Mouse (Mus musculus): ENCODE results near the gene Aars2. TPM values are rescaled to one million over a fixed set of nuclear protein-coding genes. Genes with fewer than 3 reads are reported as not detected.
A peak's percentile ranks its signal among the peaks of the same experiment; 100 is the strongest.

Aars2 gene
- polyA plus RNA-seq, 1 experiment: 70.9 TPM

GRCm38 (mm10) chr17:45557246-45557824 lies 50.7 kb downstream of the Aars2 start:
- Histone ChIP-seq H3K27ac (ENCODE audit: control insufficient read depth, insufficient read depth, low read length) (peak overlapping the region; percentile 91), H3K4me1 (replicated peaks; ENCODE audit: control insufficient read depth, insufficient read depth, low read length) (peaks cover 30% of the 10 kb centered on the region), H3K27me3 (ENCODE audit: control insufficient read depth, insufficient read depth, low read length) (no peaks in the 10 kb centered on the region), H3K36me3 (ENCODE audit: control insufficient read depth, insufficient read depth, low read length) (0 out of 2 replicates have a peak, but pooled peaks cover 12% of the 10 kb centered on the region), H3K4me3 (ENCODE audit: control insufficient read depth, insufficient read depth, low read length) (peak overlapping the region; percentile 97)
- TF ChIP-seq CTCF (IDR thresholded peaks at IDR 0.05; ENCODE audit: borderline replicate concordance, control insufficient read depth, extremely low read depth, insufficient read depth, low read length, poor library complexity) (0 out of 2 replicates have a peak, but pooled peaks have one; percentile 11), POLR2A (IDR thresholded peaks at IDR 0.05; ENCODE audit: control insufficient read depth, extremely low read depth, insufficient read depth, low read length, poor library complexity) (no peak)
- DNase-seq: peak; percentile 36
- WGBS: 8% methylated on average over 7 of the region's 7 CpGs

- Histone ChIP-seq H3K27ac (ENCODE audit: control insufficient read depth, insufficient read depth, low read length) (peak overlapping the region; percentile 91), H3K4me1 (replicated peaks; ENCODE audit: control insufficient read depth, insufficient read depth, low read length) (peaks cover 32% of the 10 kb centered on the region), H3K27me3 (ENCODE audit: control insufficient read depth, insufficient read depth, low read length) (no peaks in the 10 kb centered on the region), H3K36me3 (ENCODE audit: control insufficient read depth, insufficient read depth, low read length) (0 out of 2 replicates have a peak, but pooled peaks cover 12% of the 10 kb centered on the region), H3K4me3 (ENCODE audit: control insufficient read depth, insufficient read depth, low read length) (peak overlapping the region; percentile 97)
- TF ChIP-seq POLR2A (IDR thresholded peaks at IDR 0.05; ENCODE audit: control insufficient read depth, extremely low read depth, insufficient read depth, low read length, poor library complexity) (peak; percentile 39; the same call in 1 of the 2 replicates), CTCF (IDR thresholded peaks at IDR 0.05; ENCODE audit: borderline replicate concordance, control insufficient read depth, extremely low read depth, insufficient read depth, low read length, poor library complexity) (no peak)
- DNase-seq: peak; percentile 56
- 5% methylated on average over 16 of the region's 16 CpGs for WGBS
Measured at GRCm38 (mm10) chr17:45557998-45558862, 51.6 kb downstream of the Aars2 start.

DNA sequence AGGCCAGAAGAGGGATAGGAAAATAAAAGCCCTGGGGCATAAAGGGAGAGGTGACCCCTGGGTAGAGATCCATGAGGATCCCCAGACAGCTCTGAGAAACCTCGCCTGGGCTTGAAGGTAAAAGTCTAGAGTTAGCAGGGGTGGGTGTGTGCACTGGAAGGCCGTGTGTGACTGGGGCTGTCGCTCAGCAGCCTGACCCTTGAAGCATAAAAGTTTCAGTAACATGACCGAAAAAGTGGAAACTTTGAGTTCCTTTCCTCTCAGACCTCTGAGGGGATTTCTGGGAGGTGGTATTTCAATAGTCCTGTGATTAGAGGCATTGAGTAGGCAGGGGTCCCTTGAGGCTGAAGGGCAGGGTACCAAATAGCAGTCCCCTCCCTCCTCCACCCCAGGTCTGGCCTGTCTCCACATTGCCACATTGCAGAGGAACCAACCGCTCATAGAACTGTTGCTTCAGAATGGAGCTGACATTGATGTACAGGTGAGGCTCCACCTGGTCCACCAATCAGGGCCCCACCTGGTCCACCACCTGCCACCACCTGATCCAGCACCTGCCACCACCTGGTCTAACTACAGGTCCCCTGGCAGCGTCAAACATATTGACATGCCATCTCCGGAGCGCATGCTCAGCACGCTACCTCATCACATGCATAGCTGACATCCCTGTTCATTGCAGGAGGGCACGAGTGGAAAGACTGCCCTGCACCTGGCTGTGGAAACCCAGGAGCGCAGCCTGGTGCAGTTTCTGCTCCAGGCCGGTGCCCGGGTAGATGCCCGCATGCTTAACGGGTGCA lies 53.3 kb downstream of the Aars2 start:
- Histone ChIP-seq H3K36me3 (ENCODE audit: control insufficient read depth, insufficient read depth, low read length) (0 out of 2 replicates have a peak, but pooled peaks cover 12% of the 10 kb centered on the region), H3K4me3 (ENCODE audit: control insufficient read depth, insufficient read depth, low read length) (no peak overlapping the region), H3K27me3 (ENCODE audit: control insufficient read depth, insufficient read depth, low read length) (no peaks in the 10 kb centered on the region), H3K4me1 (replicated peaks; ENCODE audit: control insufficient read depth, insufficient read depth, low read length) (peaks cover 39% of the 10 kb centered on the region), H3K27ac (ENCODE audit: control insufficient read depth, insufficient read depth, low read length) (no peak overlapping the region)
- WGBS: 95% methylated on average over 15 of the region's 15 CpGs
- DNase-seq: no peak
- TF ChIP-seq CTCF (IDR thresholded peaks at IDR 0.05; ENCODE audit: borderline replicate concordance, control insufficient read depth, extremely low read depth, insufficient read depth, low read length, poor library complexity) (no peak), POLR2A (IDR thresholded peaks at IDR 0.05; ENCODE audit: control insufficient read depth, extremely low read depth, insufficient read depth, low read length, poor library complexity) (no peak)

DNA sequence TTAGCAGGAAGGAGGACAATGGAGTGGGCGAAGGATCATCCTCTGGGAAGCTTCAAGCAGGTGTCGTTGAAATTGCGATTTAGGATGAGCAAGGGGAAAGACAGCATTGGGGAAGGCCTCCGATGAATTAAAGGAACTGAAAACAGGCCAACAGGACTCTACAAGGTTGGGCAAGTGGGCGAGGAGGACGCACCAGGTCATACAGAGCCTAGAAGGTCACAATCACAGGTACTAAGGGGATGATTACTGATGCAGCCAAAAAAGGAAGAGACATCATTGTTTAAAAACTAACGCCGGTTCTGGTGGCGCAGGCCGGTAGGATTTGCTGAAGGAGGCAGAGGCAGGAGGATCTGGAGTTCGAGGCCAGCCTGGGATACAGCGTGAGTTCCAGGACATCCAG lies 56.6 kb downstream of the Aars2 start:
- Histone ChIP-seq H3K36me3 (ENCODE audit: control insufficient read depth, insufficient read depth, low read length) (peaks cover 29% of the 10 kb centered on the region), H3K27ac (ENCODE audit: control insufficient read depth, insufficient read depth, low read length) (0 out of 2 replicates have a peak overlapping the region, but pooled peaks have one; percentile 16), H3K27me3 (ENCODE audit: control insufficient read depth, insufficient read depth, low read length) (no peaks in the 10 kb centered on the region), H3K4me3 (ENCODE audit: control insufficient read depth, insufficient read depth, low read length) (no peak overlapping the region), H3K4me1 (replicated peaks; ENCODE audit: control insufficient read depth, insufficient read depth, low read length) (peaks cover 26% of the 10 kb centered on the region)
- no peak for DNase-seq
- WGBS: 72% methylated on average over 12 of the region's 12 CpGs
- TF ChIP-seq CTCF (IDR thresholded peaks at IDR 0.05; ENCODE audit: borderline replicate concordance, control insufficient read depth, extremely low read depth, insufficient read depth, low read length, poor library complexity): no peak
- no peak for TF ChIP-seq POLR2A (IDR thresholded peaks at IDR 0.05; ENCODE audit: control insufficient read depth, extremely low read depth, insufficient read depth, low read length, poor library complexity)

- peak; percentile 91 for DNase-seq
- H3K27me3 ChIP-seq (ENCODE audit: control insufficient read depth, insufficient read depth, low read length): no peaks in the 10 kb centered on the region
- H3K27ac ChIP-seq (ENCODE audit: control insufficient read depth, insufficient read depth, low read length): peak within 1 kb of the TSS; percentile 16; the same call in 1 of the 2 replicates
- peaks cover 19% of the 10 kb centered on the region for H3K4me1 ChIP-seq (replicated peaks; ENCODE audit: control insufficient read depth, insufficient read depth, low read length)
- peak within 1 kb of the TSS; percentile 88 for H3K4me3 ChIP-seq (ENCODE audit: control insufficient read depth, insufficient read depth, low read length)
- TF ChIP-seq CTCF (IDR thresholded peaks at IDR 0.05; ENCODE audit: borderline replicate concordance, control insufficient read depth, extremely low read depth, insufficient read depth, low read length, poor library complexity): peak; percentile 94
- peak; percentile 52; the same call in 1 of the 2 replicates for TF ChIP-seq POLR2A (IDR thresholded peaks at IDR 0.05; ENCODE audit: control insufficient read depth, extremely low read depth, insufficient read depth, low read length, poor library complexity)
- under 1% methylated on average over 57 of the region's 61 CpGs for WGBS
- H3K36me3 ChIP-seq (ENCODE audit: control insufficient read depth, insufficient read depth, low read length): peaks cover 35% of the 10 kb centered on the region
Measured at GRCm38 (mm10) chr17:45563655-45564530, 57.3 kb downstream of the Aars2 start, which contains the start of gene Slc35b2. Gene Slc35b2, plus strand, starts transcription at chr17:45563874.
